Mouse (Mus musculus) gastrocnemius, adult 2 months (tissue): ENCODE data around the gene Ryr1. TPM values are rescaled to one million over a fixed set of nuclear protein-coding genes. Genes with fewer than 3 reads are reported as not detected.
"Not testable (repeated sequence)": the region's sequence is repeated elsewhere in the genome, so short reads cannot be mapped to it uniquely, and the experiment has no call there.

Experiments
- DNase-seq: peaks from one replicate; pipeline ENCODE4 v3.0.0; 2022
- H3K27ac ChIP-seq: fragments of 200-600 bp; 2 replicates; pipeline ENCODE4 v1.8.1; 2022; ENCODE audit warnings: mild to moderate bottlenecking
- H3K4me3 ChIP-seq: fragments of 200-600 bp; 2 replicates; pipeline ENCODE4 v1.8.1; 2022; ENCODE audit warnings: mild to moderate bottlenecking, moderate library complexity
- CTCF ChIP-seq: fragments of 200-600 bp; IDR thresholded peaks from 2 replicates; pipeline ENCODE4 v1.8.1; 2022; ENCODE audit warnings: antibody characterized with exemption, mild to moderate bottlenecking, moderate library complexity
- intact Hi-C: fragments of 180-260 bp; cut with DNase I; formaldehyde crosslinking; loops from one replicate; pipeline ENCODE4 v1.15.1; 2025
- total RNA-seq, 2 experiments: library from RNA; stranded (reverse); gene quantifications; 2 replicates each; pipeline ENCODE4 v1.2.3; 2021

Ryr1 gene
- total RNA-seq, 2 experiments from 2014 or later = 1,499 to 2,077 TPM

- DNase-seq = peak; percentile 45
- intact Hi-C loops = no loop called here
- Histone ChIP-seq H3K4me3 (peak overlapping the region; percentile 76), H3K27ac (peak overlapping the region; percentile 90)
- TF ChIP-seq CTCF = no peak
Measured at GRCm38 (mm10) chr7:28982274-28983013, 142.5 kb downstream of the Ryr1 start.

GRCm38 (mm10) chr7:28981651-28982273 is 143.2 kb downstream of the Ryr1 start, which contains the start of the genes Eif3k and Map4k1:
Gene Eif3k (minus strand): TSS chr7:28981864.
Gene Map4k1 (plus strand): TSS chr7:28982050.
- peak; percentile 96 for DNase-seq
- intact Hi-C loops = no loop called here
- Histone ChIP-seq H3K4me3 (peak within 1 kb of the TSS; percentile 76), H3K27ac (peak within 1 kb of the TSS; percentile 90)
- peak; percentile 19; the same call in 1 of the 2 replicates for TF ChIP-seq CTCF

DNA sequence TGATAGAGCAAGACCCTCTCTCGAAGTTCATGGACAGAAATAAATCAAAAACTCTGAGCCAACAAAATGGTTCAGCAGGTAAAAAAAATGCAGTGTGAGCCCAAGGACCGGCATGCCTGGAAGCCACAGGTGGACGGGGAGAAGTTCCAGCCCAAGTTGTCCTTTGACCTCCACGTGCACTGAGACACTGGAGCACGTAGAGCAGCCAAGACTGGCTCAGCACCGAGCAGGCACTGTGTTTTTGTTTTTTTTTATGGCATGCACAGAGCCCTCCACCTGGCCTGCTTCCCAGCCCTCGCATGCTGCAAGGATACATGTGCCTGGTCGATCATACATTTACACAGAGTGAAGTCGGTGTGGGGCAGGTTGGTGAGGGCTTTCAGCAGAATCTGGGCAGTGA is 147.4 kb downstream of the Ryr1 start:
- TF ChIP-seq CTCF = no peak
- no peak for DNase-seq
- Histone ChIP-seq H3K27ac (no peak overlapping the region), H3K4me3 (no peak overlapping the region)
- intact Hi-C loops = no loop called here

GRCm38 (mm10) chr7:28973025-28973424 is 152.0 kb downstream of the Ryr1 start:
- DNase-seq = no peak
- H3K27ac ChIP-seq = no peak overlapping the region
- no peak overlapping the region for H3K4me3 ChIP-seq
- intact Hi-C loops = loop anchor here (5.0 kb wide), 1 partner anchor 166 kb away; the partner anchor contains the start of gene Hnrnpl
- TF ChIP-seq CTCF = peak; percentile 37

- peak overlapping the region; percentile 82 for H3K27ac ChIP-seq
- peak; percentile 76 for TF ChIP-seq CTCF
- intact Hi-C loops = loop anchor here (5.0 kb wide), 1 partner anchor 165 kb away; the partner anchor contains the start of gene Hnrnpl
- peak; percentile 85 for DNase-seq
- H3K4me3 ChIP-seq = no peak overlapping the region
Measured at GRCm38 (mm10) chr7:28972542-28972985, 152.4 kb downstream of the Ryr1 start.

DNA sequence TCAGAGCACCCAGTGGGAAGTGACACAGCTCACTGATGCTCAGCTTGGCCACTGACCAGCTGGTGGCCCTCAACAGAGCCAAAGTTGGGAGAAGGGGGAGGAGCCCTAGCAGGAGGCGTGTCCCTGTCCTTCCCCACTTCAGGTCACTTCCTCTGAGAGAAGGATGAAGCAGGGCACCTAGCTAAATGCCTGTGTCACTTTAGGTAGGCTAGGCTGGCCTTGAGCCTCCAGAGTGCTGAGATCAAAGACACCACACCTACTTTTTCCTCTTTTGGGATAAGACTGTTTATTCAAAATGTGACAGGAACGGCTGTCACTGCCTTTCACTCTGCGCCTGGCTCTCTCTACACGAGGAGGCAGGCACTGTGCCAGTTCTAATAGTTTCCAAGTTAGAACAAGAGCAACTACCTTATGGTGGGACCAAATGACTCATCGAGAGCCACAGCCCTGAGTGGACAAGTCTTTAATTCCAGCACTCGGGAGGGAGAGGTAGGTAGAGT is 153.2 kb downstream of the Ryr1 start:
- no peak for TF ChIP-seq CTCF
- intact Hi-C loops = loop anchor here (5.0 kb wide), 1 partner anchor 165 kb away; the partner anchor contains the start of gene Hnrnpl
- DNase-seq = peak; percentile 62
- H3K27ac ChIP-seq = peak overlapping the region; percentile 82
- no peak overlapping the region; the same call in 1 of the 2 replicates for H3K4me3 ChIP-seq

GRCm38 (mm10) chr7:28971029-28971428 is 153.9 kb downstream of the Ryr1 start:
- no peak for DNase-seq
- peak overlapping the region; percentile 82 for H3K27ac ChIP-seq
- no peak for TF ChIP-seq CTCF
- H3K4me3 ChIP-seq = no peak overlapping the region
- intact Hi-C loops = loop anchor here (5.0 kb wide), 1 partner anchor 164 kb away; the partner anchor contains the start of gene Hnrnpl

DNA sequence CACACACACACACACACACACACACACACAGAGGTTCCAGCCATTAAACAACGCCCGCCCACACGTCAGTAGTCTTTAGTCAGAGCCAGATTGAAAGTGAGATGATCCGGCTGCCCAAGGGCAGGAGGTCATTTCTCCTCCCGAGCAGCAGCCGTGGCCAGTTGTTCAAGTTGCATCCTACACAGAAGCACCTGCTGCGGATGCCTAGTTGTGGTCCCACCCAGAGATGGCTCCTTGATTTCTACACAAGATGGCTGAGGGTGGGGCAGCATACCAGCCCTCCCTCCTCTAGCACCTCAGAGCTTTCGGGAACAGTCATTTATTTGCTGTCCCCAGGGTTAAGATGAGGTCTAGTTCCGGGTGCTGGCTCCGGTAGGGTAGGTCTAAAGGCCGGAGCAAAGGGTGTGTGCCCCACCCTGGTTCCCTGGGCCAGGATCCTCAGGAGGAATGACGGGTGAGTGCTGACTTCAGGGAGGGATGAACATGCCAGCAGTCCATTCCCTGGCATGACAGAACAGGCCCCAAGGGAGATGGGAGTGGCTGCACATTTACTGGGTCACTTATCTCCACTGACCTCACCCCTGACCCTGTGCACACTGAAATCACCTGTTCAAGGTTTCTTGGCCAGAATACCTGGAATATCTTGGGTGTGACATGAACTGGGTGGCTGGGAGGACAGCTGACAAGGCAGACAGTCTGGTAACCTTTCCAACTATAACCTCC is 155.1 kb downstream of the Ryr1 start:
- intact Hi-C loops = loop anchor here (5.0 kb wide), 1 partner anchor 163 kb away; the partner anchor contains the start of gene Hnrnpl
- Histone ChIP-seq H3K4me3 (no peak overlapping the region), H3K27ac (peak overlapping the region; percentile 82)
- DNase-seq = peak; percentile 81
- TF ChIP-seq CTCF = no peak

- intact Hi-C loops = no loop called here
- no peak overlapping the region for H3K4me3 ChIP-seq
- peak overlapping the region; percentile 82 for H3K27ac ChIP-seq
- no peak for DNase-seq
- no peak for TF ChIP-seq CTCF
Measured at GRCm38 (mm10) chr7:28969271-28969670, 155.7 kb downstream of the Ryr1 start.

DNA sequence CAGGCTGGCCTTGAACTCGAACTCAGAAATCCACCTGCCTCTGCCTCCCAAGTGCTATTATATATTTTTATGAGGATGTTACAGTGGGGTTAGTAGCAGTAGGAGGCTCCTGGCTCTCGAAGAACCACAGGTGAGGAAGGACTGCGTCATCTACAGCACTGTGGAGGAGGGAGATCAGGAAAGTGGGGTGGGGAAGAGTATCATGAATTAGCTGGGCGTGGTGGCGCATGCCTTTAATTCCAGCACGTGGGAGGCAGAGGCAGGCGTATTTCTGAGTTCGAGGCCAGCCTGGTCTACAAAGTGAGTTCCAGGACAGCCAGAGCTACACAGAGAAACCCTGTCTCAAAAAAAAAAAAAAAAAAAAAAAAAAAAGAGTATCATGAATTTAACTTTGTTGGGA is 156.9 kb downstream of the Ryr1 start:
- H3K27ac ChIP-seq, DNase-seq, intact Hi-C loops, H3K4me3 ChIP-seq: not testable (repeated sequence)

GRCm38 (mm10) chr7:28966751-28967505 is 158.1 kb downstream of the Ryr1 start:
- Histone ChIP-seq H3K27ac (peak overlapping the region; percentile 49; the same call in 1 of the 2 replicates), H3K4me3 (no peak overlapping the region)
- TF ChIP-seq CTCF = no peak
- DNase-seq = no peak
- intact Hi-C loops = no loop called here

- DNase-seq = no peak
- H3K27ac ChIP-seq = peak overlapping the region; percentile 49; the same call in 1 of the 2 replicates
- intact Hi-C loops = no loop called here
- TF ChIP-seq CTCF = no peak
- H3K4me3 ChIP-seq = no peak overlapping the region
Measured at GRCm38 (mm10) chr7:28966181-28966580, 158.8 kb downstream of the Ryr1 start.
